Mouse (Mus musculus) liver, adult 2 months (tissue): ENCODE measurements around the gene Upk1a.

ENCODE experiments used
- CTCF ChIP-seq: fragments of 200-500 bp; IDR thresholded peaks from 2 replicates; pipeline ENCODE4 v1.5.1; 2011; ENCODE audit warnings: low read depth, low read length, control low read depth
- POLR2A ChIP-seq: fragments of 200-500 bp; IDR thresholded peaks from 2 replicates; pipeline ENCODE4 v1.6.1; 2011; ENCODE audit warnings: low read length, control low read depth; ENCODE audit not compliant: insufficient read depth; ENCODE audit errors: extremely low read depth

GRCm38 (mm10) chr7:30563906-30564280, 48.8 kb downstream of the Upk1a start:
- TF ChIP-seq POLR2A (no peak), CTCF (no peak)
